Mouse (Mus musculus): ENCODE measurements around the gene Ythdf1. TPM values are rescaled to one million over a fixed set of nuclear protein-coding genes. Genes with fewer than 3 reads are reported as not detected.

Gene Ythdf1
- polyA plus RNA-seq, 1 experiment from 2014 or later: 80.5 TPM

- no peaks in the 10 kb centered on the region for H3K36me3 ChIP-seq (ENCODE audit: control insufficient read depth, insufficient read depth, low read length)
Measured at GRCm38 (mm10) chr2:180870006-180870405, 50.7 kb downstream of the Ythdf1 start.

GRCm38 (mm10) chr2:180861561-180861960 lies 59.2 kb downstream of the Ythdf1 start:
- Histone ChIP-seq H3K9ac (ENCODE audit: low read length) (no peak overlapping the region), H3K27me3 (ENCODE audit: control insufficient read depth, insufficient read depth, low read length) (no peaks in the 10 kb centered on the region), H3K4me1 (ENCODE audit: control insufficient read depth, insufficient read depth, low read length) (no peaks in the 10 kb centered on the region), H3K36me3 (ENCODE audit: control insufficient read depth, insufficient read depth, low read length) (no peaks in the 10 kb centered on the region), H3K27ac (replicated peaks; ENCODE audit: low read depth, low read length) (no peak overlapping the region), H3K9me3 (ENCODE audit: control insufficient read depth, low read length) (no peaks in the 10 kb centered on the region), H3K4me2 (ENCODE audit: low read depth, severe bottlenecking) (no peak overlapping the region), H3K4me3 (ENCODE audit: low read depth, low read length) (no peak overlapping the region)
- DNase-seq (ENCODE audit: low spot score) (no peak), ATAC-seq (ENCODE audit: insufficient number of reproducible peaks, low FRiP score, low TSS enrichment, low read depth) (no peak)
- WGBS: 88% methylated on average over 12 of the region's 12 CpGs

More at GRCm38 (mm10) chr2:180870006-180870405, 50.7 kb downstream of the Ythdf1 start:
- DNase-seq (ENCODE audit: low spot score) (no peak), ATAC-seq (ENCODE audit: insufficient number of reproducible peaks, low FRiP score, low TSS enrichment, low read depth) (no peak)
- Histone ChIP-seq H3K9me3 (ENCODE audit: control insufficient read depth, low read length) (no peaks in the 10 kb centered on the region), H3K27me3 (ENCODE audit: control insufficient read depth, insufficient read depth, low read length) (no peaks in the 10 kb centered on the region), H3K4me3 (ENCODE audit: low read depth, low read length) (no peak overlapping the region), H3K4me2 (ENCODE audit: low read depth, severe bottlenecking) (no peak overlapping the region), H3K4me1 (ENCODE audit: control insufficient read depth, insufficient read depth, low read length) (no peaks in the 10 kb centered on the region), H3K27ac (replicated peaks; ENCODE audit: low read depth, low read length) (no peak overlapping the region), H3K9ac (ENCODE audit: low read length) (no peak overlapping the region)
- WGBS: 53% methylated on average over 3 of the region's 3 CpGs

GRCm38 (mm10) chr2:180857121-180857520 lies 63.6 kb downstream of the Ythdf1 start:
- DNase-seq (ENCODE audit: low spot score) (no peak), ATAC-seq (ENCODE audit: insufficient number of reproducible peaks, low FRiP score, low TSS enrichment, low read depth) (no peak)
- no peaks in the 10 kb centered on the region for H3K4me1 ChIP-seq (ENCODE audit: control insufficient read depth, insufficient read depth, low read length)
- no peak overlapping the region for H3K27ac ChIP-seq (replicated peaks; ENCODE audit: low read depth, low read length)
- peaks cover 12% of the 10 kb centered on the region for H3K27me3 ChIP-seq (ENCODE audit: control insufficient read depth, insufficient read depth, low read length)
- no peaks in the 10 kb centered on the region for H3K9me3 ChIP-seq (ENCODE audit: control insufficient read depth, low read length)
- 84% methylated on average over 8 of the region's 8 CpGs for WGBS
- no peaks in the 10 kb centered on the region for H3K36me3 ChIP-seq (ENCODE audit: control insufficient read depth, insufficient read depth, low read length)
- no peak overlapping the region for H3K4me2 ChIP-seq (ENCODE audit: low read depth, severe bottlenecking)
- H3K9ac ChIP-seq (ENCODE audit: low read length): no peak overlapping the region
- no peak overlapping the region for H3K4me3 ChIP-seq (ENCODE audit: low read depth, low read length)

- Histone ChIP-seq H3K9me3 (ENCODE audit: control insufficient read depth, low read length) (no peaks in the 10 kb centered on the region), H3K4me3 (ENCODE audit: low read depth, low read length) (no peak overlapping the region), H3K4me2 (ENCODE audit: low read depth, severe bottlenecking) (no peak overlapping the region), H3K4me1 (ENCODE audit: control insufficient read depth, insufficient read depth, low read length) (no peaks in the 10 kb centered on the region), H3K27me3 (ENCODE audit: control insufficient read depth, insufficient read depth, low read length) (peaks cover 12% of the 10 kb centered on the region), H3K36me3 (ENCODE audit: control insufficient read depth, insufficient read depth, low read length) (no peaks in the 10 kb centered on the region), H3K9ac (ENCODE audit: low read length) (no peak overlapping the region), H3K27ac (replicated peaks; ENCODE audit: low read depth, low read length) (no peak overlapping the region)
- no peak for DNase-seq (ENCODE audit: low spot score)
- ATAC-seq (ENCODE audit: insufficient number of reproducible peaks, low FRiP score, low TSS enrichment, low read depth): no peak
- 15% methylated on average over 13 of the region's 13 CpGs for WGBS
Measured at GRCm38 (mm10) chr2:180855005-180855544, 65.7 kb downstream of the Ythdf1 start.

Small RNA genes within 50 kb of the gene (microRNA-seq; reads per million reads assigned to microRNA genes)
- gene Mir124a-3: not detected

Other genes with a start within 250 kb of the Ythdf1 start
- 30.0 and 34.9 TPM in 2 replicates for gene Dido1, start 210.9 kb downstream of the Ythdf1 start, polyA plus RNA-seq (2014; fragmentation: Nextera tagmentation; extraction: Ambion mirVana)
- gene Gid8, start 210.8 kb downstream of the Ythdf1 start, polyA plus RNA-seq (2014; fragmentation: Nextera tagmentation; extraction: Ambion mirVana): 64.9 and 65.6 TPM in 2 replicates
- 0.09 and 0.45 TPM in 2 replicates for gene Slc17a9, start 195.7 kb downstream of the Ythdf1 start, polyA plus RNA-seq (2014; fragmentation: Nextera tagmentation; extraction: Ambion mirVana)
- not detected in 2 replicates for gene Bhlhe23, start 144.0 kb downstream of the Ythdf1 start, polyA plus RNA-seq (2014; fragmentation: Nextera tagmentation; extraction: Ambion mirVana)
- not detected in 2 replicates for gene Birc7, start 8.1 kb upstream of the Ythdf1 start, polyA plus RNA-seq (2014; fragmentation: Nextera tagmentation; extraction: Ambion mirVana)
- gene Nkain4, start 33.8 kb upstream of the Ythdf1 start, polyA plus RNA-seq (2014; fragmentation: Nextera tagmentation; extraction: Ambion mirVana): 3.6 and 7.8 TPM in 2 replicates
- 60.4 and 69.3 TPM in 2 replicates for gene Arfgap1, start 46.3 kb upstream of the Ythdf1 start, polyA plus RNA-seq (2014; fragmentation: Nextera tagmentation; extraction: Ambion mirVana)
- 0.15 and 0.71 TPM in 2 replicates for gene Col20a1, start 65.6 kb upstream of the Ythdf1 start, polyA plus RNA-seq (2014; fragmentation: Nextera tagmentation; extraction: Ambion mirVana)
- 0.95 and 2.8 TPM in 2 replicates for gene Chrna4, start 122.6 kb upstream of the Ythdf1 start, polyA plus RNA-seq (2014; fragmentation: Nextera tagmentation; extraction: Ambion mirVana)
- 0.11 and 0.25 TPM in 2 replicates for gene Kcnq2, start 214.4 kb upstream of the Ythdf1 start, polyA plus RNA-seq (2014; fragmentation: Nextera tagmentation; extraction: Ambion mirVana)
- 0.13 and 0.14 TPM in 2 replicates for gene Eef1a2, start 236.1 kb upstream of the Ythdf1 start, polyA plus RNA-seq (2014; fragmentation: Nextera tagmentation; extraction: Ambion mirVana)

Measured in limb, embryonic 11.5 days (tissue).